Mouse (Mus musculus): ENCODE results near the gene Pigc. TPM values are rescaled to one million over a fixed set of nuclear protein-coding genes. Genes with fewer than 3 reads are reported as not detected.
A peak's percentile ranks its signal among the peaks of the same experiment; 100 is the strongest.

Gene Pigc
- total and polyA plus RNA-seq, 2 experiments from 2014 or later: 24.0 to 25.0 TPM

DNA sequence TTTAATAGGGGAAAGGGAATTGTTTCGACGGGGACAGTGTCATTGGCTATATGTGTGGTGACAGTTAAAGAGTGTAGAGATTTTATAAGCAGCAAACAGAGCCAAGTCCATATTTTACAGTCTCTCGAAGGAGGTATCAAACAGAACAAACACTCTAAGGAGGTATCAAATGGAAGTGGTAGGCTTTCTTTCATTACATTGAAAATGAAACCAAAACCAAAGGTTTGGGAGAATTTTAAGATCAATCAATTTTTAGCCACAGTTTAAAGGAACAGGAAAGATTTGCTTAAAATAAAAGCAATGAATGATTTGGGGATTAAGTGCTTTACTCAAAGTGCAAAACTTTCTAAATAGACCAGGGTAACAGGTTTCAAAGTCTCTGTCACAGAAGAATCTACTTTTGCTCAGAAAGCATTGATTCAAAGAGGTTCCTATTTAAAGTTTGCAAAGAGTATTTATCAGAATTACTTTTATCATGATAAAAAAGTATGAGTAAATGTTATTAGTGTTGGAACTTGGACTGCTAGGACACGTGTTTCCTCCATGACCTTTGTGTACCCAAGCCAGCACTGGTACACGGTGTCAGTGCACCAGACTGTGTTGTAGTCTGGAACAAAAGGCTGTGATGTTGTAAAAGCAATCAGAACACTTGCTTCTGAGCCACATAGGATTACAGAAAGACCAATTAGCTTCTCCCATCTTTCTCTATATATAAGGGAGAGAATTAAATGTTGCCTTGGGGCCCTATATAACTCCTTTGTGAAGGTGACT is 17.8 kb upstream of the Pigc start:
- WGBS: 66% methylated on average over 5 of the region's 5 CpGs

GRCm38 (mm10) chr1:161952599-161952998 is 16.4 kb upstream of the Pigc start:
- H3K27ac ChIP-seq (ENCODE audit: low read depth): no peak overlapping the region
- no peaks in the 10 kb centered on the region for H3K9me3 ChIP-seq (replicated peaks; ENCODE audit: control insufficient read depth, low read length)
- no peaks in the 10 kb centered on the region for H3K36me3 ChIP-seq (replicated peaks; ENCODE audit: control insufficient read depth, insufficient read depth, low read length)
- TF ChIP-seq CTCF (IDR thresholded peaks at IDR 0.05; ENCODE audit: low read depth) (no peak), EP300 (IDR thresholded peaks at IDR 0.05; ENCODE audit: low read depth) (no peak)
- H3K4me1 ChIP-seq (ENCODE audit: control insufficient read depth, insufficient read depth): no peaks in the 10 kb centered on the region
- H3K9ac ChIP-seq (replicated peaks; ENCODE audit: low read depth, low read length): no peak overlapping the region
- WGBS: 33% methylated on average over 1 of the region's 1 CpGs
- H3K4me2 ChIP-seq (ENCODE audit: low read depth, low read length): no peak overlapping the region
- no peaks in the 10 kb centered on the region for H3K27me3 ChIP-seq (ENCODE audit: control insufficient read depth, insufficient read depth, low read length)
- no peak for DNase-seq (ENCODE audit: low spot score)
- ATAC-seq (ENCODE audit: insufficient read depth, low read depth): no peak
- no peak overlapping the region for H3K4me3 ChIP-seq (ENCODE audit: low read depth, low read length)

More for the DNA sequence above, 17.8 kb upstream of the Pigc start:
- TF ChIP-seq EP300 (IDR thresholded peaks at IDR 0.05; ENCODE audit: low read depth) (no peak), CTCF (IDR thresholded peaks at IDR 0.05; ENCODE audit: low read depth) (no peak)
- Histone ChIP-seq H3K4me1 (ENCODE audit: control insufficient read depth, insufficient read depth) (no peaks in the 10 kb centered on the region), H3K9ac (replicated peaks; ENCODE audit: low read depth, low read length) (no peak overlapping the region), H3K36me3 (replicated peaks; ENCODE audit: control insufficient read depth, insufficient read depth, low read length) (no peaks in the 10 kb centered on the region), H3K4me3 (ENCODE audit: low read depth, low read length) (no peak overlapping the region), H3K27me3 (ENCODE audit: control insufficient read depth, insufficient read depth, low read length) (no peaks in the 10 kb centered on the region), H3K27ac (ENCODE audit: low read depth) (no peak overlapping the region), H3K9me3 (replicated peaks; ENCODE audit: control insufficient read depth, low read length) (no peaks in the 10 kb centered on the region), H3K4me2 (ENCODE audit: low read depth, low read length) (no peak overlapping the region)
- DNase-seq (ENCODE audit: low spot score): no peak
- no peak for ATAC-seq (ENCODE audit: insufficient read depth, low read depth)

GRCm38 (mm10) chr1:161955846-161956245 is 13.1 kb upstream of the Pigc start:
- ATAC-seq (ENCODE audit: insufficient read depth, low read depth) (no peak), DNase-seq (ENCODE audit: low spot score) (no peak)
- no peaks in the 10 kb centered on the region for H3K36me3 ChIP-seq (replicated peaks; ENCODE audit: control insufficient read depth, insufficient read depth, low read length)
- no peaks in the 10 kb centered on the region for H3K27me3 ChIP-seq (ENCODE audit: control insufficient read depth, insufficient read depth, low read length)
- TF ChIP-seq CTCF (IDR thresholded peaks at IDR 0.05; ENCODE audit: low read depth) (no peak), EP300 (IDR thresholded peaks at IDR 0.05; ENCODE audit: low read depth) (no peak)
- no peaks in the 10 kb centered on the region for H3K9me3 ChIP-seq (replicated peaks; ENCODE audit: control insufficient read depth, low read length)
- H3K27ac ChIP-seq (ENCODE audit: low read depth): no peak overlapping the region
- no peak overlapping the region for H3K4me2 ChIP-seq (ENCODE audit: low read depth, low read length)
- 52% methylated on average over 5 of the region's 5 CpGs for WGBS
- H3K4me1 ChIP-seq (ENCODE audit: control insufficient read depth, insufficient read depth): no peaks in the 10 kb centered on the region
- H3K4me3 ChIP-seq (ENCODE audit: low read depth, low read length): no peak overlapping the region
- no peak overlapping the region for H3K9ac ChIP-seq (replicated peaks; ENCODE audit: low read depth, low read length)

DNA sequence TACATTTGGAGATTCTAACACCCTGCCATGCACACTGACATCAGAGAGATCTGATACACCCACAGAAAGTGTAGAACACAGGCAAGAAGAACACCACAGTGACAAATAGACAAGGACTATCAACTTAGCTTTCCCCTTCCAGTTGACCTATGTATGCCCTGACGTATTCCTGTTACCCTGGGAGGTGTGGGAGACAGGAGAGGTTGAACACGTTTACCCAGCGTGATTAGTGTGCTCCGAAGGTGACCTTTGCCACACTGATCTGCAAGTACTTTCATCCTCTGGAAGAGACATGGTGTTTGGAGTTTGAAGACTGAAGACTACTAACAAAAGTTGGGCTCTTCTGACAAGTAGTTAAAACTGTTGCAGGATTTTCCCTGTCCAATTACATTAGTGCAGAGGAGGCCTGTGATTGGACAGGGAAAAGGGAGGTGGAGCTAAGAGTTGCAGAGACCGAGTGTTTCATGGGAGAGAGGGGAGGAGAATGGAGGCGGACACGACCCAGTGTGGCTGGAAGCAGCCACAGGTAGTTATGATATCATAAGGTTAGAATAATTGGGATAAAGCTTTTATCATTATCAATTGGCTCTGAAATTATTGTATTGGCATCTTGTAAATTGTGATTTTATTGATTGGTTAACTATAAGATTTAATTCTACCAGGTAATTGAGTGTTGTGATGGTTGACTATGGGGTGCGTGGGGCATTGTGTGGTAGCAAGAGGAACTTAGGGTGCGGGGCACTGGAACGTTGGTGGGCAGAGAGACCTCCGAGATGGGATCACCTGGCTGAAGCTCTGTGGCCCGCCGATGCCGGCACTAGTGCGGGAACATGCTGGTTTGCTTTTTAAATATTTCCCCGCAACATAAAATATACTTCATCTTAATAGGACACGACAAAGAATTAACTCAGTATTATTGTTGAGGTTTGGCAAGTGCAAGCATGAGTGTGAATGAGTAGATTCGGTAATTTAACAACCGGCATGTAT is 10.7 kb upstream of the Pigc start:
- ATAC-seq (ENCODE audit: insufficient read depth, low read depth): no peak
- H3K4me1 ChIP-seq (ENCODE audit: control insufficient read depth, insufficient read depth): no peaks in the 10 kb centered on the region
- no peak overlapping the region for H3K9ac ChIP-seq (replicated peaks; ENCODE audit: low read depth, low read length)
- H3K27ac ChIP-seq (ENCODE audit: low read depth): no peak overlapping the region
- H3K4me3 ChIP-seq (ENCODE audit: low read depth, low read length): no peak overlapping the region
- no peaks in the 10 kb centered on the region for H3K36me3 ChIP-seq (replicated peaks; ENCODE audit: control insufficient read depth, insufficient read depth, low read length)
- WGBS: 73% methylated on average over 19 of the region's 19 CpGs
- H3K4me2 ChIP-seq (ENCODE audit: low read depth, low read length): no peak overlapping the region
- H3K9me3 ChIP-seq (replicated peaks; ENCODE audit: control insufficient read depth, low read length): no peaks in the 10 kb centered on the region
- TF ChIP-seq EP300 (IDR thresholded peaks at IDR 0.05; ENCODE audit: low read depth): no peak
- TF ChIP-seq CTCF (IDR thresholded peaks at IDR 0.05; ENCODE audit: low read depth): no peak
- no peak for DNase-seq (ENCODE audit: low spot score)
- H3K27me3 ChIP-seq (ENCODE audit: control insufficient read depth, insufficient read depth, low read length): no peaks in the 10 kb centered on the region

DNA sequence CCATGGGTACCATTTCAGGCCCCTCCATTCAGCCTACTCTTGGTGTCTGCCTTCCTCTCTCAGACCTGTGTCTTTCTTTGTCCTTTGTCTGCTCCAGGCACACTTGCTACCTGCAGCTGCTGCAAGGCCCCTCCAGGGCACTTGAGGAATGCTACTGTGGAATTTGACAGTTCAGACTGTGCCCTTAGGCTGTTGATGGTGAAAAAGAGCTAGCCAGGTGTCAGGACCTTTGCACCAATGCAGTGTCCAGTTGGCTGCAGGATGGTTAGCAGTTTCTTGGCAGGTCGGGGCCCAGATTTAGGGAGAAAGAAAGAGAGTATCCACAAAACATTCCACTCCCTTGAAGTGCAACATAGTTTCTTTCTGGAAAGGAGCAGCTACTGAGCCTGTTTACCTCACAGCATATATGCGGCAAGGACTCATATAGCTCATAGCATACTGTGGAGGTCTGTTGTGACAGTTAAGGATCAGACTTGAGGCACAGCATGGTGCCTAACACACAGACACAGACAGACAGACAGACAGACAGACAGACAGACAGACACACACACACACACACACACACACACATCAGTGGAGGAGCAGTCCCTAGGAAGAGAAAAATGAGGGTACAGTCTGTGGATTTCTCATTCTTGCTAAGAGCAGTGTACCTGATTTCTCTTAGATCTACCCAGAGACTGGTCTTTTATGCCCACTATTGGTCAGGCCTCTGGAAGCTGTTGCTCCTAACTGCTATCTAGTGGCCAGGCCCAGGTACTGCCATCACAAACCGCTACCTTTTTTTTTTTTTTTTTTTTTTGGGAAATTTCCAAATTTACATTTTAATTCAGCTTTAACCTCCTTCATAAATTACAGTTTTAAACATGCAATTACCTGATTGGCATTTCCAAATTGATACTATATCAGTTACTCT is 6.3 kb upstream of the Pigc start:
- Histone ChIP-seq H3K4me3 (ENCODE audit: low read depth, low read length) (no peak overlapping the region), H3K27ac (ENCODE audit: low read depth) (no peak overlapping the region), H3K9me3 (replicated peaks; ENCODE audit: control insufficient read depth, low read length) (no peaks in the 10 kb centered on the region), H3K4me2 (ENCODE audit: low read depth, low read length) (no peak overlapping the region), H3K9ac (replicated peaks; ENCODE audit: low read depth, low read length) (no peak overlapping the region), H3K4me1 (ENCODE audit: control insufficient read depth, insufficient read depth) (no peaks in the 10 kb centered on the region), H3K27me3 (ENCODE audit: control insufficient read depth, insufficient read depth, low read length) (no peaks in the 10 kb centered on the region), H3K36me3 (replicated peaks; ENCODE audit: control insufficient read depth, insufficient read depth, low read length) (no peaks in the 10 kb centered on the region)
- TF ChIP-seq CTCF (IDR thresholded peaks at IDR 0.05; ENCODE audit: low read depth) (peak; percentile 60), EP300 (IDR thresholded peaks at IDR 0.05; ENCODE audit: low read depth) (no peak)
- peak; percentile 29 for DNase-seq (ENCODE audit: low spot score)
- no peak; the same call in 1 of the 2 replicates for ATAC-seq (ENCODE audit: insufficient read depth, low read depth)
- WGBS: 43% methylated on average over 3 of the region's 3 CpGs
